Mouse (Mus musculus): ENCODE data around the gene Tomm34. TPM values are rescaled to one million over a fixed set of nuclear protein-coding genes. Genes with fewer than 3 reads are reported as not detected.

Tomm34 gene
- total RNA-seq, 2 experiments from 2014 or later, result 11.5 to 17.5 TPM

- ATAC-seq (replicated peaks; ENCODE audit: low FRiP score, poor library complexity, severe bottlenecking), result no peak
Observed at GRCm38 (mm10) chr2:164022104-164022503, 48.9 kb downstream of the Tomm34 start.

- ATAC-seq (replicated peaks; ENCODE audit: low FRiP score, poor library complexity, severe bottlenecking), result no peak
Observed at GRCm38 (mm10) chr2:164019943-164020342, 51.0 kb downstream of the Tomm34 start.

GRCm38 (mm10) chr2:164018910-164019309 is 52.1 kb downstream of the Tomm34 start:
- ATAC-seq (replicated peaks; ENCODE audit: low FRiP score, poor library complexity, severe bottlenecking), result no peak

GRCm38 (mm10) chr2:164015304-164015703 is 55.7 kb downstream of the Tomm34 start:
- ATAC-seq (replicated peaks; ENCODE audit: low FRiP score, poor library complexity, severe bottlenecking), result no peak

- no peak for ATAC-seq (replicated peaks; ENCODE audit: low FRiP score, poor library complexity, severe bottlenecking)
Observed at GRCm38 (mm10) chr2:164010944-164011343, 60.0 kb downstream of the Tomm34 start.

GRCm38 (mm10) chr2:164010496-164010895 is 60.5 kb downstream of the Tomm34 start:
- ATAC-seq (replicated peaks; ENCODE audit: low FRiP score, poor library complexity, severe bottlenecking), result no peak

GRCm38 (mm10) chr2:164009227-164009626 is 61.7 kb downstream of the Tomm34 start:
- ATAC-seq (replicated peaks; ENCODE audit: low FRiP score, poor library complexity, severe bottlenecking), result no peak

GRCm38 (mm10) chr2:164007987-164008545 is 62.9 kb downstream of the Tomm34 start:
- ATAC-seq (replicated peaks; ENCODE audit: low FRiP score, poor library complexity, severe bottlenecking), result no peak

GRCm38 (mm10) chr2:164007547-164007946 is 63.4 kb downstream of the Tomm34 start:
- ATAC-seq (replicated peaks; ENCODE audit: low FRiP score, poor library complexity, severe bottlenecking), result no peak

- no peak for ATAC-seq (replicated peaks; ENCODE audit: low FRiP score, poor library complexity, severe bottlenecking)
Observed at GRCm38 (mm10) chr2:164006932-164007331, 64.0 kb downstream of the Tomm34 start.

GRCm38 (mm10) chr2:164004503-164004902 is 66.5 kb downstream of the Tomm34 start:
- no peak for ATAC-seq (replicated peaks; ENCODE audit: low FRiP score, poor library complexity, severe bottlenecking)

Other genes starting within 250 kb of the Tomm34 start
- gene Kcnk15, start 217.5 kb downstream of the Tomm34 start, total RNA-seq (2015; ENCODE audit: low replicate concordance), result not detected in 2 replicates
- gene Kcnk15, start 217.5 kb downstream of the Tomm34 start, total RNA-seq (2017; ENCODE audit: low replicate concordance), result not detected in 2 replicates
- gene Rims4, start 152.5 kb downstream of the Tomm34 start, total RNA-seq (2015; ENCODE audit: low replicate concordance), result not detected in 2 replicates
- not detected in 2 replicates for gene Rims4, start 152.5 kb downstream of the Tomm34 start, total RNA-seq (2017; ENCODE audit: low replicate concordance)
- 49.3 and 49.6 TPM in 2 replicates for gene Ywhab, start 76.2 kb downstream of the Tomm34 start, total RNA-seq (2015; ENCODE audit: low replicate concordance)
- gene Ywhab, start 76.2 kb downstream of the Tomm34 start, total RNA-seq (2017; ENCODE audit: low replicate concordance), result 18.8 and 25.1 TPM in 2 replicates
- 2.3 TPM in 1 of 2 replicates, not detected in the other for gene Pabpc1l, start 45.7 kb downstream of the Tomm34 start, total RNA-seq (2015; ENCODE audit: low replicate concordance)
- not detected in 2 replicates for gene Pabpc1l, start 45.7 kb downstream of the Tomm34 start, total RNA-seq (2017; ENCODE audit: low replicate concordance)
- gene Stk4, start 847 bp downstream of the Tomm34 start, total RNA-seq (2015; ENCODE audit: low replicate concordance), result 47.9 and 74.0 TPM in 2 replicates
- gene Stk4, start 847 bp downstream of the Tomm34 start, total RNA-seq (2017; ENCODE audit: low replicate concordance), result 52.4 and 55.6 TPM in 2 replicates
- gene Kcns1, start 99.9 kb upstream of the Tomm34 start, total RNA-seq (2015; ENCODE audit: low replicate concordance), result not detected in 2 replicates
- gene Kcns1, start 99.9 kb upstream of the Tomm34 start, total RNA-seq (2017; ENCODE audit: low replicate concordance), result not detected in 2 replicates
- not detected in 2 replicates for gene Wfdc5, start 111.6 kb upstream of the Tomm34 start, total RNA-seq (2015; ENCODE audit: low replicate concordance)
- not detected in 2 replicates for gene Wfdc5, start 111.6 kb upstream of the Tomm34 start, total RNA-seq (2017; ENCODE audit: low replicate concordance)
- not detected in 2 replicates for gene Wfdc12, start 119.4 kb upstream of the Tomm34 start, total RNA-seq (2015; ENCODE audit: low replicate concordance)
- not detected in 2 replicates for gene Wfdc12, start 119.4 kb upstream of the Tomm34 start, total RNA-seq (2017; ENCODE audit: low replicate concordance)
- gene Wfdc15a, start 129.0 kb upstream of the Tomm34 start, total RNA-seq (2015; ENCODE audit: low replicate concordance), result not detected in 2 replicates
- gene Wfdc15a, start 129.0 kb upstream of the Tomm34 start, total RNA-seq (2017; ENCODE audit: low replicate concordance), result not detected in 2 replicates
- not detected in 2 replicates for gene Wfdc15b, start 150.5 kb upstream of the Tomm34 start, total RNA-seq (2015; ENCODE audit: low replicate concordance)
- gene Wfdc15b, start 150.5 kb upstream of the Tomm34 start, total RNA-seq (2017; ENCODE audit: low replicate concordance), result not detected in 2 replicates
- not detected in 2 replicates for gene Svs2, start 167.3 kb upstream of the Tomm34 start, total RNA-seq (2015; ENCODE audit: low replicate concordance)
- not detected in 2 replicates for gene Svs2, start 167.3 kb upstream of the Tomm34 start, total RNA-seq (2017; ENCODE audit: low replicate concordance)
- not detected in 2 replicates for gene Svs3b, start 185.5 kb upstream of the Tomm34 start, total RNA-seq (2015; ENCODE audit: low replicate concordance)
- gene Svs3b, start 185.5 kb upstream of the Tomm34 start, total RNA-seq (2017; ENCODE audit: low replicate concordance), result not detected in 2 replicates
- not detected in 2 replicates for gene Svs4, start 207.3 kb upstream of the Tomm34 start, total RNA-seq (2015; ENCODE audit: low replicate concordance)
- not detected in 2 replicates for gene Svs4, start 207.3 kb upstream of the Tomm34 start, total RNA-seq (2017; ENCODE audit: low replicate concordance)
- not detected in 2 replicates for gene Svs3a, start 218.1 kb upstream of the Tomm34 start, total RNA-seq (2015; ENCODE audit: low replicate concordance)
- gene Svs3a, start 218.1 kb upstream of the Tomm34 start, total RNA-seq (2017; ENCODE audit: low replicate concordance), result not detected in 2 replicates
- gene Svs6, start 245.6 kb upstream of the Tomm34 start, total RNA-seq (2015; ENCODE audit: low replicate concordance), result not detected in 2 replicates
- gene Svs6, start 245.6 kb upstream of the Tomm34 start, total RNA-seq (2017; ENCODE audit: low replicate concordance), result not detected in 2 replicates

Data from erythroblast, adult 5-6 weeks (primary cell).